Mouse (Mus musculus): ENCODE results near the gene Angel2.
A peak's percentile ranks its signal among the peaks of the same experiment; 100 is the strongest.

Gene Angel2

GRCm38 (mm10) chr1:190929010-190929695 lies 4.2 kb downstream of the Angel2 start:
- DNase-seq (ENCODE audit: low read depth, low spot score), result peak; percentile 68

DNA sequence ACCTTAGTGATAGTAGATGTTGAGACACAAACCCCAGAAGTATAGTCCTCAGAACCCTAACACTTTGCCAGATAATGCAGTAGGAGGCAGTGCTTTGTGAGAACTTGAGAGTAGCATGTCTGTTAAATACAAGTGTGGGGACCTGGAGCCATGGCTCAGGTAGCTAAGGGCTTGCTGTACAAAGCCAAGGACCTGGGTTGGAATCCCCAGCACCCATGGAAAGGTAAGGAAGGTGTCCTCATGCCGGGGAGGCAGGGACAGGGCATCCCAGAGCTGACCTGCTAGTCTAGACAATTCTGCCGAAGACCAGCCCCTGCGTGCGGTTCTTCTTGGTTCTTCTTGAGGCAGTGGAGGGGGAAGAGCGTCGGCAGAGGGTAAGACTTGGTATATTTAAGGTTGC lies 5.3 kb downstream of the Angel2 start:
- DNase-seq (ENCODE audit: low read depth, low spot score), result no peak

DNA sequence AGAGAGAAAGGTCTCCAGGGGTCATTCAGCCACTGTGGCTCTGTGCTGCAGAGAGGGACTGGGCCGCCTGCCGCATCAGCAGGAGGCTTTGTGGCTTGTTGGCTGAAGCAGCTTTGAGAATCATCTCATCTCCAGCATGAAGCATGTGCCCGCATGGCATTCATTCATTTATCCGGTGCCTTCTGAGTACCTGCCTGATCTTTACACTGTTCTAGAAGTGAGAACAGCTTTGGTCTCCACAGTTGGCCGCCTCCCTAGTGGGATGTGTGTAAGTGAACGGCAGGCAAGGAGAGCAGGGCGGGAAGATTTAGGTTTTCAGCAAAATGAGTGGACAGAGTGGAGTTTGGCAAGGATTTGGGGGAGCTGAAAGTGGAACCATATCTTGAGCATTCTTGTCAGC lies 14.9 kb downstream of the Angel2 start:
- no peak for DNase-seq (ENCODE audit: low read depth, low spot score)

GRCm38 (mm10) chr1:190944109-190944760 lies 19.3 kb downstream of the Angel2 start:
- DNase-seq (ENCODE audit: low read depth, low spot score), result peak; percentile 88

DNA sequence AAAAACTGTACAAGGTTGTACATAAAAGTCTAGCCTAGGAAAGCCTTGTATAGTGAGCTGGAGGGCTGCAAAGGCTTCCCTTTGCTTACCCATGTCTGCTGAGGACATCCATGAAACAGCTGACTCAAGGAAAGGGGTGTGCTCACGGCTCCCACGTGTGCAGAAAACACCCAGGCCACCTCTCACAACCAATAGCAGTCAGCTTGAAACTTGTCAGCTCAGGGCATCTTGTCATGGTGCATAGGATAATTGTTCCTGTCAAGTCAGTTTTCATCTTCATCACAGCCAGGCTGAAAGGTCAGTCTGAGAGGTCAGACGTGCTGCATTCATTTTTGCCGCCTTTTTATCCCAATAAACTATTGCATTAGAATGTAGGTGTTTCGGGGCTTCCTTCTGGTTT lies 23.1 kb downstream of the Angel2 start:
- DNase-seq (ENCODE audit: low read depth, low spot score), result no peak

GRCm38 (mm10) chr1:190948439-190948838 lies 23.5 kb downstream of the Angel2 start:
- no peak for DNase-seq (ENCODE audit: low read depth, low spot score)

- no peak for DNase-seq (ENCODE audit: low read depth, low spot score)
Observed at GRCm38 (mm10) chr1:190948846-190949245, 23.9 kb downstream of the Angel2 start.

GRCm38 (mm10) chr1:190951014-190951413 lies 26.1 kb downstream of the Angel2 start:
- DNase-seq (ENCODE audit: low read depth, low spot score), result no peak

DNA sequence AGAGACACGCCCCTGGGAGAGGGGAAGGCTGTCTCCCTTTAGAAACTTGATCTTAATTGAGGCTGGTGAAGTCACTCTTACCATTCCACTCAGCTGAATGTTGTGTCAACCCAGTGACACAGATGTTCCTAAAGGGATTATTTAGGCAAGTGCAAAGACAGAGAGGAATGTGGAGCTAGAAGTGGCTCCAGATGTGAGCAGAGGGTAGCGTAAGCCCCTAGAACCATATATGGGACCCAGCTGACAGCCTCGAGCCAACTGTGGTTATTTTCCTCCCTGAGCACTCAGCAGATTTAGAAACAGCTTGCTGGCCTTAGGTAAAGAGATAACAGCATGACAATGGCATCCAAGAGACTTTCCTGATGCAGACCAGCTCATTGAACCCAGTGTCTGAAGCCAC lies 28.1 kb downstream of the Angel2 start:
- DNase-seq (ENCODE audit: low read depth, low spot score), result no peak

GRCm38 (mm10) chr1:190958821-190959220 lies 33.9 kb downstream of the Angel2 start:
- DNase-seq (ENCODE audit: low read depth, low spot score), result no peak

GRCm38 (mm10) chr1:190962760-190963159 lies 37.8 kb downstream of the Angel2 start:
- no peak for DNase-seq (ENCODE audit: low read depth, low spot score)

- DNase-seq (ENCODE audit: low read depth, low spot score), result no peak
Observed at GRCm38 (mm10) chr1:190964992-190965780, 40.3 kb downstream of the Angel2 start.

DNA sequence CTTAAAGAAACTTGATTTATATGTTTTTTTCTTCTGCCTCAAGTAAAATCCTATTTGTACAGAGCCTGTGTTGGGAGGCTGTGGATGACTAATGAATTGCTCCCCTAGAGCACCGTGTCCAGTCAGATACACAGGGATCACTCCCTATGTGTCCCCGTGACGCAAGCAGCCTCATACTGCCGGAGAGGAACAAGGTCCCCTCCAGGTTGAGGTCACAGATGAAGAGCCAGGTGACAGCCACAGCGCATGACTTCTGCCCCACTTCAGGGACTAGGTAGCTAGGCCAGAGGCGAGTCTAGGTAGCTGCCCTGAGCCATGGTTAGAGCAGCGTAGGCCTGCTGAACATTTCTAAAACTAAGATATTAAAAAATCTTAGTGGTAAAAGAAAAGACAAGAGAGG lies 43.1 kb downstream of the Angel2 start:
- DNase-seq (ENCODE audit: low read depth, low spot score), result no peak

GRCm38 (mm10) chr1:190971708-190972610 lies 47.0 kb downstream of the Angel2 start:
- no peak for DNase-seq (ENCODE audit: low read depth, low spot score)

GRCm38 (mm10) chr1:190972612-190973192 lies 47.8 kb downstream of the Angel2 start:
- no peak for DNase-seq (ENCODE audit: low read depth, low spot score)

GRCm38 (mm10) chr1:190974191-190974590 lies 49.3 kb downstream of the Angel2 start:
- DNase-seq (ENCODE audit: low read depth, low spot score), result no peak

DNA sequence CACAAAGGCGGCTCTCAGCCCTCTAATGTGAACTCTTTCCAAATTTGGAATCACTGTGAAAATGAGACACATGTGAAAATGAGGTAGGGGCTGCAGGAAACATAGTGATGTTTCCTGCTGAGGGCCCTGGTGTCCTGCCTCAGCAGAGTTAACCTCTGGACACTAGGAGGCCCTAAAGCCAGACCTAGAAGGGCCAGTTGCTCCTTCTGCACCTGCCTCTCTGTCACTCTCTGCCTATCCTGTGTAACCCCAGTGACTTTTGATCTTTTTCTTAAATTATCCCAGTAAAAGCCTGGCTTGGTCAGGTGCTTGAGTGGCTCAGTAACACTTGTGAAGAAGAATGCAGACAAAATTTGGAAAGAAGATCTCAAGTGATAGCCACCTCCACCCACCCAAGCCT lies 49.9 kb downstream of the Angel2 start:
- no peak for DNase-seq (ENCODE audit: low read depth, low spot score)

DNA sequence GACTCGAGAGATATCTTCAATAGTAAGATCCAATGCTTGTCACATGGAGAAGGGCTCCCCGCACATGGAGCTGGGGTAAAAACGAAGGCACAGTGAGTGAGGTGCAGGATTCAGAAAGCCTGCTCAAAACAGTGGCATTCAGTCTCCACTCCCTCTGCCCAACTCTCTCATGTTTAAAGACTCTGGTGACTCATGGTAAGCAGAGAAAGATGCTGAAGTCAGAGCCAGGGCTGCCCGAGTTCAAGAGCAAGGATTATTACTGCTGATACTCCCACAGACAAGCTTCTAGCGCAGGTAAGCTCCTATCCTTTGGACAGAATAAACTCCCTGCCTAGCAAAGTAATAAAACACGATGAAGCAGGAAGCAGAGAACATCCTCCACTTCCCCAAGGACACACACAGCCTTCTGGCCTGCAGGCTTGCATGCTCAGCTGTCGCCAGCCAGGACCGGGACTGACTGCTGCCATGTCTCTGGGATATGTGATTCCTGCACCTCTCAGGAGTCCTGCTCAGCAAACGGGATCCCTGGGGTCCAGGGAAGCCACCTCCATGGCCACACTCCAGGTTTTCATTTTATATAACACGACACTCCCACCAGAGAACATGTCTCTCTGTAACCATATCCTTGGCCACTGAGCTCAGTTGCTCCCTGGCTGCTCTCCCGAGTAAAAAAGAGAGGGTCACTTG lies 52.1 kb downstream of the Angel2 start:
- DNase-seq (ENCODE audit: low read depth, low spot score), result peak; percentile 61

DNA sequence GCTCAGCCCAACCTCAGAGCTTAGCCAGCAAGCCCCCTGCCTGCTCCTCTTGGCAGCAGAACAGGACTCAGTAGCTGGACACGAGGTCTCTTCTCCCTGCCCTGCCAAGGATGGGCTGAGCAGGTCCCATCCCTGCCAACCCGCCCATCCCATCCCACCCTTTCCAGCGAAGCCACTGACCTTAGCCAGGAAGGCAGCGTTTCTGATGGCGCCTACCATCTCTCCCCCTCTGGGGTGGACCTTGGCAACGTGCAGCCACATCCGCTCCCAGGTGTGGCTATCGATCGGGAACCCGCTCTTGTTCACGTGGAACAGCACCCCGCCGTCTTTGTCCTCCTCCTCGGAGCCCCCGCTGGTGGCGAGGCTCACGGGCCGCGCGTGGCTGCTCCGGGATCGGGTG lies 53.1 kb downstream of the Angel2 start:
- peak; percentile 32 for DNase-seq (ENCODE audit: low read depth, low spot score)

- peak; percentile 54 for DNase-seq (ENCODE audit: low read depth, low spot score)
Observed at GRCm38 (mm10) chr1:190978511-190979073, 53.7 kb downstream of the Angel2 start.
